Mouse (Mus musculus): ENCODE measurements at regions not wholly inside any gene's neighbourhood (a gene's known extent, or its start where the extent isn't known, plus 50 kb on each side); places are given as distances from the start of the nearest gene placed in this dataset.
"Not testable (repeated sequence)": the region's sequence is repeated elsewhere in the genome, so short reads cannot be mapped to it uniquely, and the experiment has no call there.

DNA sequence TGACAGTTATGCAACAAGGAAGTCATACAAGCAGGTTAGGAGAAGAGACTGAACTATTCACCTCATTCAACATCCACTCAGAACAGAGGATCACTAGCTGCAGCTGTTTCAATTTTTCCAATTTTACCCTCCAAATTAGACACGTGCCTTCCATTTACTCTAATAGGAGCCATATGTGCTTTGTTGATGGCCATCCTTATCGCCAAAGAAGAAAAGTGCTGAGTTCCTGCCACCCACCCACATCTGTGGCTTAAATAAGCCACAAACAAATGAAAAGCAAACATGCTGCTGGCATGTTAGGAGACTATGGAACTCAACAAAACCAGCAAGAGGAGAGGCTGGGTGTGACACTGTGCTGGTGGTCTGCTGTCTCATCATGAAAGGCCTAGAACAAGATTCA lies 1786.1 kb downstream of the 9330182O14Rik start:
- no peak for DNase-seq (ENCODE audit: low spot score)

DNA sequence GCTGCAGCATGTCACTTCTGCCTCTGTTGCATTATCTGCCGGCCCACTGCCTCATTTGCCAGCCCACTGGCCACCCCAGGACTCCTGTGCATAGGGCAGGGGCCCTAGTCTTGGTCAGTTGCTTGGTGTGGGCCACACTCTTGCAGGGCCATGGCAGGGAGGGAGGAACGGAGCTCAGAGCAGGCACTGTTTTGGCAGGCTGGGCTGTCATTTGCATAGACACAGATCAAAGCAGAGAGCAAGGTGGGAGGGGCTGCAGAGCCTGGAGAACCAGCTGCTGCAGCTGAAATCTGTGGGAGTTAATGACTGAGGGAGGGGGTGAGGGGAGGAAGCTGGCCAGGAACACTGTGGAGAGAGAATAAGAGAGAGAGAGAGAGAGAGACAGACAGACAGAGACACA lies 1802.5 kb downstream of the 9330182O14Rik start:
- DNase-seq (ENCODE audit: low spot score), result no peak

GRCm38 (mm10) chr15:41945226-41945625 lies 1811.1 kb downstream of the 9330182O14Rik start:
- no peak for DNase-seq (ENCODE audit: low spot score)

DNA sequence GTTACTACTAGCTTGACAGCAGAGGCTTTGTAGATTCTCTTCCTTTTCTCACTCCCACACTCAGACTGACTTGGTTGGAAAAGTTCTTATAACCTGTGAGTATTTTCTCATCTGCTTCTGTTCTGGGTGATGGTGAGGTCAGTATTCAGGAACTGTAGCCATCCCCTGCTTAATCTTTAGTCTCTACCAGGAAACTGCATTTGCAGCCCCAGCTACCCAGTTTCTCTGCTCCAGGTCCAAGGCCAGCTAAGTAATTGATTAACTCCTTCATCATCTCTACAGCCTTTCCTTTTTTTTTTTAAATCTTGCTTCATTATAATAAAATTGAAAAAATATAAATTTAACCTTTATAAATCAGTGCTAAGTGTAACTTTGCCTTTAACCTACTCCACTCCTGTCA lies 1813.7 kb downstream of the 9330182O14Rik start:
- no peak for DNase-seq (ENCODE audit: low spot score)

- no peak for DNase-seq (ENCODE audit: low spot score)
Measured at GRCm38 (mm10) chr15:41948347-41949093, 1814.4 kb downstream of the 9330182O14Rik start.

- no peak for DNase-seq (ENCODE audit: low spot score)
Measured at GRCm38 (mm10) chr15:41949094-41949461, 1814.9 kb downstream of the 9330182O14Rik start.

DNA sequence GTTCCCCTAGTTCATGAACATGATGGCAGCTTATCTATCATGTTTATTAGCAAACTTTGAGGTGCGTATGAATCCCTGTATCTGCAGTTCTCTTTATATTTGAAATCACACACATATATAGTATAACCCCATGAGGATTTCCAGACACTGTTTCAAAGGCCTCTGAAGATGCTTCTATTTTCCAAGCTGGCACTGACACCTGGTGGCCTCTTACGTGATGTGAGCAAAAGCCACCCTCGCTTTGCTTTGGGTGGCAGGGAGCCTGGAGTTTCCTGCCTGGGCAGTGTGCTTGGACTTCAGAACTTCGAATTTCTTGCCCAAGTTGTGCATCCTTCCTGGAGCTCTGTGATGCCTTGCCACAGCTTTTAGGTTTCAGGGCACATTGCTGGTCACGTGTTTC lies 1817.1 kb downstream of the 9330182O14Rik start:
- no peak for DNase-seq (ENCODE audit: low spot score)

GRCm38 (mm10) chr15:41960597-41960996 lies 1826.4 kb downstream of the 9330182O14Rik start:
- no peak for DNase-seq (ENCODE audit: low spot score)

- DNase-seq (ENCODE audit: low spot score), result no peak
Measured at GRCm38 (mm10) chr15:41970877-41971276, 1836.7 kb downstream of the 9330182O14Rik start.

DNA sequence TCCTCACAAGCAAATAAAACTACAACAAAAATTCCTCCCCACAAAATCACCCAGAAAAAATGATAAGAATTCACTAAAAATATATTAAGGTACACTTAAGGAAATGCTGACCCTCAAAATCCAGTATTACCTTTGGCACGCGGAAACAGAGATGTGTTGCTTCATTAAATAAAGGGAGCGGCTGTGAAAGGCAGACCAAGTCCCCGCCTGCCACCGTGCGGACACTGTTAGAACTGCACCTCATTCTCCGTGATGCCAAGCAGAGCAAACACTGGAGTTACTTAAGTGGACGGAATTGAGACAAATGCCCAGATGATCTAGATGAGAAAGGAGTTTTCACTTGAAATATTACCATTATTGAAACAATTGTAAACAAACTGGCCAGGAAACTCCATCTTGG lies 1839.1 kb downstream of the 9330182O14Rik start:
- DNase-seq (ENCODE audit: low spot score), result peak; percentile 50

- no peak for DNase-seq (ENCODE audit: low spot score)
Measured at GRCm38 (mm10) chr15:41977196-41977595, 1843.0 kb downstream of the 9330182O14Rik start.

DNA sequence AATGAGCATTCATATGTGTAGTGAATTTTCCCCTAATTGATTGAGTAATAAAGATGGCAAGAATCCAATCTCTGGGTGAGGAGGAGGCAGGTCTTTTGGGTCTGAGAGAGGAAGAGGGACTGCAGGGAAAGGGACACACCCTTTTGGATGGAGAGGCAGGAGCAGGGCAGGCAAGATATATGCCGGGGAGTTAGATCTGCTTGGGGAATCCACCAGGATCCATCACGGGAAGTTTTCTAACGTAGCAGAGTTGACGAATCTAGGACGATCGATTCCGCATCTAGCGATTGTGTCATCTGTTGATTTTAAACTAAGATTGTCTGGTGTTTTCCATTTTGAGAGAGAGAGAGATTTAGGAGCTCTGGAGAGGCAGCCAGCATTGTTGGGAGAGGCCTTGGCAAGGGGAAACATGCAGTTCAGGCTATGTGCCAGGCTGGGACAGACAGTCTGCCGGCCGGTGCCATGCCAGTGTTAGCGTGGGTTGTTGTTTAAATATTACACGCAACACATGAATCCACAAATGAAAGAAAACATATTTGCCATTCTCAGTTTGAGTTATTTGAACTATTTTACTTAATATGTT lies 1843.6 kb downstream of the 9330182O14Rik start:
- no peak for DNase-seq (ENCODE audit: low spot score)

GRCm38 (mm10) chr15:41983261-41983660 lies 1849.1 kb downstream of the 9330182O14Rik start:
- DNase-seq (ENCODE audit: low spot score), result no peak

DNA sequence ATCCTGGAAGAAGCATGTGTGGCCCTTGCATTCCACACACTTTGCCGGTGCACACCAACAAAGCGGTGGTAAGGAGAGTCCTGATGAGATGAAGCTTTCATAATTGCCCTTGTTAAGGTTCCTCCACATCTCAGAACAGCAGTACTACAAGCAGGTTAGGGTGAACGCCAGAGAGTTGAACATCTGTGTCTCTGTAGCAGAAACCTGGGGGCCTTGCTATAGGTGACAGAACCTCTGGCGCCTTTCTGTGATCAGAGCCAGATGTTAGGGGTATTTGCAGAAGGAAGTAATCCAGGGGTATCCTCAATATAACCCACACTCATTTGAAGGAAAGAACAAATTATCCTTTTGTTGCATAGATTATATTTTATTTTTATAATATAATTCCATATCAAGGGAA lies 1850.1 kb downstream of the 9330182O14Rik start:
- no peak for DNase-seq (ENCODE audit: low spot score)

- DNase-seq (ENCODE audit: low spot score), result no peak
Measured at GRCm38 (mm10) chr15:41986264-41986663, 1852.1 kb downstream of the 9330182O14Rik start.

- no peak for DNase-seq (ENCODE audit: low spot score)
Measured at GRCm38 (mm10) chr15:41989065-41989464, 1854.9 kb downstream of the 9330182O14Rik start.

- no peak for DNase-seq (ENCODE audit: low spot score)
Measured at GRCm38 (mm10) chr15:41991816-41992215, 1857.7 kb downstream of the 9330182O14Rik start.

DNA sequence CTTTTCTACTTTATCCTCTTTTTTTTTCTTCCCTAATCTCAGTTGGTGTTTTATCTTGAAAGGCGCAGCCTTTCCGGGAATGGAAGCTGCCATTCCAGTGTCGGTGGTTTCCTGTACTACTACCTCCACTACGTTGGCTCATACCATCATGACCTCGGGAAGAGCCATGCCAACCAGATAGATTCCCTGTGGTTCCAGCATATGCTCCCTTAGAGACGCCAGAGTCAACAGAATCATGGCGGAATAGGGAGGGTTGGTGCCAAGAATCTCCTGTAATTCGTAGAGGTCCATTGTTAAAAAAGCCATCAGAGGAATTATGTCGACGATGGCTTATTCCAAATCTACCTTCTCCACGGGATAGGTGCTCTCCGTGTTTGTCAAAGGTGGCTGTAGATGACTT lies 1898.1 kb downstream of the 9330182O14Rik start:
- DNase-seq (ENCODE audit: low spot score), result not testable (repeated sequence)

DNA sequence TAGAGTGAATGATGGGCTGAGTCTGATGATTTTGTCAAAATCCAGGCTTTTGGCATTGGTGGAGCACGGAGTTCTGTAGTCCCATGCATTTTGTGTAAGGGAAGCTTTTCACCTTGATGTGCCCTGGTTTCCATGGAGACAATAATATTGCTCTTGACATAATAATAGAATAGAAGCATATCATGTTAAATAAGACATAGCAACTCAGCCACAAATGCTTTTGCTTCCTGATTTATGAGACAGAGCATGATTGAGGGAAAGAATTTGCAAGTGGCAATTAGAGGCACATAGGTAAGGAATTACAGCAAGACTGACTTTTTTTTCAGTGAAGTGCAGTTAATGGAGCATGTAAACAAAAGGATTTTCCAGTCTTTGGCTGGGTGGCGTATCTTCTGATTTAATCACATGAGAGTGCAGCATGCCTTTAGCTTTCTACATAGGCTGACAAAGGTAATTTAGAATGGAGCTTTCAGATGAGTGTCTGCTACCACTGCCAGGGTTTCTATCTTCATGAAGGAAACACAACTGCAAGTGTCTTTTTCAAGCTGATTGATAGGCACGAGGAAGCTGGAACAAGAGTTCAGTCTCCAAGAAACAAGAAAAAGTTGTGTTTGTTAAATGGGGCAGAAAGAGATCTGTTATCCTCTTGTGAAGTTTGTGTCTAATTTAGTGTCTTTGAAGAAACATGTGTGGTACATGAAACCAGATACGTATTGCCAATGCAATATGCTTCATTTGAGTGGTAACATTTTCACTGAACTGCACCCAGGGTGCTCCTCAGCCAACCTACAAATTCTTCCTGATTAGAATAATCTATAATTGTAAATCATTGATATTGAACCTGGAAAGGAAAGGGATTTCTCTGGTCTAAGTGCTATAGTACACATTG lies 1913.2 kb downstream of the 9330182O14Rik start:
- DNase-seq (ENCODE audit: low spot score), result no peak

DNA sequence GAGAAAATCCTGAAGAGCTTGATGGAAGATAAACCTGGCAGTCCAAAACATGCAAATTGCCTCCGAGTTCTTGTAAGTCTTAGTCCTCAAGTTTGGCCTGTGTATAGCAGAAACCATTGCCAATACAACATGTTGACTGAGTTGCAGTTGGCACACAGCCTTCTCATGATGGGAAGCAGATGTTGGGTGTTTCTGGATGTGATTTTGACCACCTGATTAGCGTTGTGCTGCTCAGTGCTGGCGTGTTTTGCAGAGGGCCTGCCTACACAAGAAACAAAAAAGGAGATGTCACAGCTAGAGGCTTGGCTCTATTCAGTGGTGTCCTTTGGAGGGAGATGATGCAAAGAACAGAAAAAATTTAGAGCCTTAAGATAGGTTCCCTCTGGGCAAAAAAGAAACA lies 1922.6 kb downstream of the 9330182O14Rik start:
- DNase-seq (ENCODE audit: low spot score), result no peak

DNA sequence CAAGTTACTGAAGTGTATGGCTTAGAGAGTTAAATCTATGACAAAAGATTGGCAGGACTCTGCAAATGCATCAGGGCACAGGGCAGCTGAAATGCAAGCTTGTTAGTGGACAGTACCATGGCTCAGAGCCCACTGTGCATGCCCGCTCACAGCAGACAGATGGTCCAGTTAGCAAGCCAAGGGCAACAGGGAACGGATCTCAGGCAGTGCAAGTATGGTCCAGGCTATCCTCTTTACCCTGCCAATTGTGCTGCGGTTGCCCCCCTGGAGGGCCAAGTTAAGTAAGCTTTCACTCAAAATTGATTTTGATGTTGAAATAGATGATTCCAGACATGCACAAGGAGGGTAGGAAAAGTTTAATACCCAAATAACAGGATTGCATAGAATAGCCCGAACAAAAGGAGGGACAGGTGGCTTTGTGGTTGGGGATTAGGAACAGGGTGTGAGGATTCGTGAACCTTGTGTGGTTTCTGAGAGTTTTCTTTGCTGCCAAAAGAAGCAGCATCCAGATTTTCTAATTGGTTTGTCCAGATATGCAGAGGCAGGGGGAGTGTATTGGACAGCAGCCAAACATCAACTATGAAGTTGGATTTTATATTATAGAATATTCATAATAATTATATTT lies 1934.2 kb downstream of the 9330182O14Rik start:
- no peak for DNase-seq (ENCODE audit: low spot score)

GRCm38 (mm10) chr15:42069072-42069471 lies 1934.9 kb downstream of the 9330182O14Rik start:
- DNase-seq (ENCODE audit: low spot score), result no peak
